Mouse (Mus musculus): ENCODE results near the gene Tma7. TPM values are rescaled to one million over a fixed set of nuclear protein-coding genes. Genes with fewer than 3 reads are reported as not detected.

Gene Tma7
- polyA plus RNA-seq (2011; ENCODE audit: insufficient read depth, insufficient read length, low read depth, missing spikeins): 203 and 225 TPM in 2 replicates

GRCm38 (mm10) chr9:109082124-109082800 is at the start of gene Tma7, which contains the start of gene Ccdc51:
Gene Tma7, minus strand, starts transcription at chr9:109082587.
Gene Ccdc51, plus strand, starts transcription at chr9:109082493.
- no peaks in the 10 kb centered on the region for H3K9me3 ChIP-seq (replicated peaks; ENCODE audit: control insufficient read depth, insufficient read depth, low read length, poor library complexity, severe bottlenecking)
- peaks cover 10% of the 10 kb centered on the region; the same call in 1 of the 2 replicates for H3K36me3 ChIP-seq (ENCODE audit: control insufficient read depth, insufficient read depth, low read length, poor library complexity, severe bottlenecking)
- peak within 1 kb of the TSS; percentile 31 for H3K27ac ChIP-seq (ENCODE audit: insufficient read depth, low read length)
- TF ChIP-seq EP300 (IDR thresholded peaks at IDR 0.05; ENCODE audit: insufficient read depth, low read depth, low read length) (no peak), POLR2A (IDR thresholded peaks at IDR 0.05; ENCODE audit: insufficient read depth, low read length) (peak; percentile 94), CTCF (IDR thresholded peaks at IDR 0.05; ENCODE audit: low read depth, low read length) (no peak)
- H3K9ac ChIP-seq (ENCODE audit: low read depth, poor library complexity, severe bottlenecking): peak within 1 kb of the TSS; percentile 93
- no peaks in the 10 kb centered on the region for H3K27me3 ChIP-seq (ENCODE audit: control insufficient read depth, insufficient read depth, low read length, poor library complexity, severe bottlenecking)
- no peaks in the 10 kb centered on the region for H3K4me1 ChIP-seq (ENCODE audit: control insufficient read depth, insufficient read depth, low read length)
- peak within 1 kb of the TSS; percentile 91 for H3K4me3 ChIP-seq (ENCODE audit: low read depth, low read length)

- Histone ChIP-seq H3K9me3 (replicated peaks; ENCODE audit: control insufficient read depth, insufficient read depth, low read length, poor library complexity, severe bottlenecking) (peaks cover 5% of the 10 kb centered on the region; the same call in 1 of the 2 replicates), H3K27me3 (ENCODE audit: control insufficient read depth, insufficient read depth, low read length, poor library complexity, severe bottlenecking) (no peaks in the 10 kb centered on the region), H3K27ac (ENCODE audit: insufficient read depth, low read length) (no peak overlapping the region; the same call in 1 of the 2 replicates), H3K4me3 (ENCODE audit: low read depth, low read length) (no peak overlapping the region), H3K9ac (ENCODE audit: low read depth, poor library complexity, severe bottlenecking) (no peak overlapping the region), H3K4me1 (ENCODE audit: control insufficient read depth, insufficient read depth, low read length) (no peaks in the 10 kb centered on the region), H3K36me3 (ENCODE audit: control insufficient read depth, insufficient read depth, low read length, poor library complexity, severe bottlenecking) (no peaks in the 10 kb centered on the region)
- no peak for TF ChIP-seq EP300 (IDR thresholded peaks at IDR 0.05; ENCODE audit: insufficient read depth, low read depth, low read length)
- no peak for TF ChIP-seq POLR2A (IDR thresholded peaks at IDR 0.05; ENCODE audit: insufficient read depth, low read length)
- TF ChIP-seq CTCF (IDR thresholded peaks at IDR 0.05; ENCODE audit: low read depth, low read length): no peak
These were observed 47.7 kb upstream of the Tma7 start for GRCm38 (mm10) chr9:109130076-109130475.

- TF ChIP-seq EP300 (IDR thresholded peaks at IDR 0.05; ENCODE audit: insufficient read depth, low read depth, low read length): no peak
- TF ChIP-seq CTCF (IDR thresholded peaks at IDR 0.05; ENCODE audit: low read depth, low read length): no peak
- TF ChIP-seq POLR2A (IDR thresholded peaks at IDR 0.05; ENCODE audit: insufficient read depth, low read length): no peak
- Histone ChIP-seq H3K9ac (ENCODE audit: low read depth, poor library complexity, severe bottlenecking) (no peak overlapping the region), H3K36me3 (ENCODE audit: control insufficient read depth, insufficient read depth, low read length, poor library complexity, severe bottlenecking) (no peaks in the 10 kb centered on the region), H3K9me3 (replicated peaks; ENCODE audit: control insufficient read depth, insufficient read depth, low read length, poor library complexity, severe bottlenecking) (peaks cover 5% of the 10 kb centered on the region; the same call in 1 of the 2 replicates), H3K27me3 (ENCODE audit: control insufficient read depth, insufficient read depth, low read length, poor library complexity, severe bottlenecking) (no peaks in the 10 kb centered on the region), H3K4me3 (ENCODE audit: low read depth, low read length) (no peak overlapping the region), H3K27ac (ENCODE audit: insufficient read depth, low read length) (no peak overlapping the region), H3K4me1 (ENCODE audit: control insufficient read depth, insufficient read depth, low read length) (no peaks in the 10 kb centered on the region)
These were observed 45.8 kb upstream of the Tma7 start for GRCm38 (mm10) chr9:109128211-109128610.

- peaks cover 5% of the 10 kb centered on the region; the same call in 1 of the 2 replicates for H3K9me3 ChIP-seq (replicated peaks; ENCODE audit: control insufficient read depth, insufficient read depth, low read length, poor library complexity, severe bottlenecking)
- no peaks in the 10 kb centered on the region for H3K27me3 ChIP-seq (ENCODE audit: control insufficient read depth, insufficient read depth, low read length, poor library complexity, severe bottlenecking)
- no peaks in the 10 kb centered on the region for H3K4me1 ChIP-seq (ENCODE audit: control insufficient read depth, insufficient read depth, low read length)
- no peak overlapping the region for H3K9ac ChIP-seq (ENCODE audit: low read depth, poor library complexity, severe bottlenecking)
- no peaks in the 10 kb centered on the region for H3K36me3 ChIP-seq (ENCODE audit: control insufficient read depth, insufficient read depth, low read length, poor library complexity, severe bottlenecking)
- H3K27ac ChIP-seq (ENCODE audit: insufficient read depth, low read length): no peak overlapping the region
- H3K4me3 ChIP-seq (ENCODE audit: low read depth, low read length): no peak overlapping the region
- TF ChIP-seq CTCF (IDR thresholded peaks at IDR 0.05; ENCODE audit: low read depth, low read length): no peak
- TF ChIP-seq EP300 (IDR thresholded peaks at IDR 0.05; ENCODE audit: insufficient read depth, low read depth, low read length): no peak
- no peak for TF ChIP-seq POLR2A (IDR thresholded peaks at IDR 0.05; ENCODE audit: insufficient read depth, low read length)
These were observed 44.7 kb upstream of the Tma7 start for GRCm38 (mm10) chr9:109127076-109127475.

GRCm38 (mm10) chr9:109125481-109125880 is 43.1 kb upstream of the Tma7 start:
- H3K36me3 ChIP-seq (ENCODE audit: control insufficient read depth, insufficient read depth, low read length, poor library complexity, severe bottlenecking): no peaks in the 10 kb centered on the region
- H3K27me3 ChIP-seq (ENCODE audit: control insufficient read depth, insufficient read depth, low read length, poor library complexity, severe bottlenecking): no peaks in the 10 kb centered on the region
- H3K9me3 ChIP-seq (replicated peaks; ENCODE audit: control insufficient read depth, insufficient read depth, low read length, poor library complexity, severe bottlenecking): peaks cover 2% of the 10 kb centered on the region; the same call in 1 of the 2 replicates
- no peak for TF ChIP-seq POLR2A (IDR thresholded peaks at IDR 0.05; ENCODE audit: insufficient read depth, low read length)
- TF ChIP-seq CTCF (IDR thresholded peaks at IDR 0.05; ENCODE audit: low read depth, low read length): no peak
- no peak for TF ChIP-seq EP300 (IDR thresholded peaks at IDR 0.05; ENCODE audit: insufficient read depth, low read depth, low read length)
- no peak overlapping the region for H3K4me3 ChIP-seq (ENCODE audit: low read depth, low read length)
- no peak overlapping the region for H3K27ac ChIP-seq (ENCODE audit: insufficient read depth, low read length)
- no peaks in the 10 kb centered on the region for H3K4me1 ChIP-seq (ENCODE audit: control insufficient read depth, insufficient read depth, low read length)
- no peak overlapping the region for H3K9ac ChIP-seq (ENCODE audit: low read depth, poor library complexity, severe bottlenecking)

- no peaks in the 10 kb centered on the region for H3K9me3 ChIP-seq (replicated peaks; ENCODE audit: control insufficient read depth, insufficient read depth, low read length, poor library complexity, severe bottlenecking)
- H3K4me1 ChIP-seq (ENCODE audit: control insufficient read depth, insufficient read depth, low read length): no peaks in the 10 kb centered on the region
- TF ChIP-seq CTCF (IDR thresholded peaks at IDR 0.05; ENCODE audit: low read depth, low read length) (no peak), EP300 (IDR thresholded peaks at IDR 0.05; ENCODE audit: insufficient read depth, low read depth, low read length) (no peak), POLR2A (IDR thresholded peaks at IDR 0.05; ENCODE audit: insufficient read depth, low read length) (no peak)
These were observed 42.7 kb upstream of the Tma7 start for GRCm38 (mm10) chr9:109125043-109125442.

More at GRCm38 (mm10) chr9:109125043-109125442, 42.7 kb upstream of the Tma7 start:
- Histone ChIP-seq H3K27ac (ENCODE audit: insufficient read depth, low read length) (no peak overlapping the region), H3K9ac (ENCODE audit: low read depth, poor library complexity, severe bottlenecking) (no peak overlapping the region), H3K4me3 (ENCODE audit: low read depth, low read length) (no peak overlapping the region), H3K27me3 (ENCODE audit: control insufficient read depth, insufficient read depth, low read length, poor library complexity, severe bottlenecking) (no peaks in the 10 kb centered on the region), H3K36me3 (ENCODE audit: control insufficient read depth, insufficient read depth, low read length, poor library complexity, severe bottlenecking) (no peaks in the 10 kb centered on the region)

All from ES-Bruce4 (cell line).